Mouse (Mus musculus) heart, embryonic 14.5 days (tissue): Measurements from ENCODE around the gene Arhgap31. TPM values are rescaled to one million over a fixed set of nuclear protein-coding genes. Genes with fewer than 3 reads are reported as not detected.

Experiments
- ATAC-seq: fragments of 200-750 bp; cut with Nextera tagmentation; 2 replicates; pipeline ENCODE4 v1.8.0; 2017; ENCODE audit warnings: low read depth, moderate TSS enrichment; ENCODE audit not compliant: insufficient number of reproducible peaks, insufficient read depth, low FRiP score
- H3K27ac ChIP-seq, 2 experiments: fragments of 200-500 bp in 1 of 2; fragments of 300-500 bp in 1 of 2; sonication (generic) in 1 of 2; replicated peaks in 1 of 2; 2 replicates each; pipeline ENCODE4 v1.5.1; 2012 to 2014; ENCODE audit warnings: low read depth in 2 of 2, low read length in 2 of 2, control low read depth in 1 of 2, mild to moderate bottlenecking in 1 of 2, mixed read lengths in 1 of 2; ENCODE audit not compliant: control insufficient read depth in 1 of 2, insufficient read depth in 1 of 2
- H3K27me3 ChIP-seq: fragments of 300-500 bp; sonication (generic); 2 replicates; pipeline ENCODE4 v1.6.1; 2014; ENCODE audit warnings: mild to moderate bottlenecking, low read length, control low read depth; ENCODE audit not compliant: control insufficient read depth, insufficient read depth
- H3K36me3 ChIP-seq: fragments of 300-500 bp; sonication (generic); 2 replicates; pipeline ENCODE4 v1.6.1; 2014; ENCODE audit warnings: mild to moderate bottlenecking, control low read depth, low read length, mixed read lengths; ENCODE audit not compliant: control insufficient read depth, insufficient read depth
- H3K4me1 ChIP-seq, 2 experiments: fragments of 200-500 bp in 1 of 2; fragments of 300-500 bp in 1 of 2; sonication (generic) in 1 of 2; 2 replicates each; pipeline ENCODE4 v1.6.1; 2012 to 2014; ENCODE audit warnings: low read length in 2 of 2, control low read depth in 1 of 2, mixed read lengths in 1 of 2; ENCODE audit not compliant: control insufficient read depth in 2 of 2, insufficient read depth in 2 of 2
- H3K4me2 ChIP-seq: fragments of 300-500 bp; sonication (generic); 2 replicates; pipeline ENCODE4 v1.6.1; 2014; ENCODE audit warnings: mild to moderate bottlenecking, low read length
- H3K4me3 ChIP-seq, 2 experiments: fragments of 200-500 bp in 1 of 2; fragments of 300-500 bp in 1 of 2; sonication (generic) in 1 of 2; 2 replicates each; pipeline ENCODE4 v1.5.1; 2012 to 2014; ENCODE audit warnings: low read length in 2 of 2, mild to moderate bottlenecking in 2 of 2, control low read depth in 1 of 2, low read depth in 1 of 2, moderate library complexity in 1 of 2; ENCODE audit not compliant: control insufficient read depth in 1 of 2, insufficient read depth in 1 of 2
- H3K9ac ChIP-seq: fragments of 300-500 bp; sonication (generic); 2 replicates; pipeline ENCODE4 v1.6.1; 2014; ENCODE audit warnings: mild to moderate bottlenecking, low read length
- H3K9me3 ChIP-seq: fragments of 300-500 bp; sonication (generic); 2 replicates; pipeline ENCODE4 v1.6.1; 2016; ENCODE audit warnings: low read length, control low read depth; ENCODE audit not compliant: control insufficient read depth
- WGBS: fragments of 180-500 bp; shearing (Covaris S2); extraction: QIAGEN DNeasy Blood & Tissue Kit; methylation state at CpG from one replicate; pipeline ENCODE4 v1.1.7; 2014; 5-methylcytosine and 5-hydroxymethylcytosine counted together
- polyA plus RNA-seq: library from polyadenylated mRNA; unstranded; fragments of >200 nt; fragmentation: Nextera tagmentation; extraction: Ambion mirVana; gene quantifications from 2 replicates; pipeline ENCODE4 v1.2.1, GENCODE M21; 2014

Arhgap31 gene
- polyA plus RNA-seq, 1 experiment from 2014 or later, result 51.3 TPM

DNA sequence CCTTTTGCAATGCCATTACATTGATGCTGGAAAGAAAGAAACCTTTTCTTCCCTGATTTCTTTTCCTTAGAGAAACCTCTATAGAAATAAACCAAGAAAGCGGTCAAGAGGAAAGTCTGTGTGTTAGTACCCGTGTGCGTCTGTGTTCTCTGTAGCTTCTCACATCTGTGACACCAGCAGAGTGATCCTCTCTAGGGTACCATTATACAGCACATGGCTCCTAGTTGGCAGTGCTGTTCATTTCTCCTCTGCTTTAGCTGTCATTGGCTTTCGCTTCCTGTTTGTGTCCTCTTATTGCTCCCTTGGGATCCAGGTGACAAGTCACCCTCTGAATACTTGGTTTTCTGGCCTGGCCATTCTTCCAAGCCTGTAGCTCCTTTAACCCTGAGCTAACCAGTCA is 125.5 kb downstream of the Arhgap31 start:
- no peak for ATAC-seq
- Histone ChIP-seq H3K4me1 (no peaks in the 10 kb centered on the region), H3K27ac (no peak overlapping the region), H3K27me3 (no peaks in the 10 kb centered on the region), H3K9me3 (no peaks in the 10 kb centered on the region), H3K4me3 (no peak overlapping the region), H3K9ac (no peak overlapping the region), H3K36me3 (peaks cover 95% of the 10 kb centered on the region), H3K4me2 (no peak overlapping the region)
- WGBS, result 93% methylated on average over 4 of the region's 4 CpGs

DNA sequence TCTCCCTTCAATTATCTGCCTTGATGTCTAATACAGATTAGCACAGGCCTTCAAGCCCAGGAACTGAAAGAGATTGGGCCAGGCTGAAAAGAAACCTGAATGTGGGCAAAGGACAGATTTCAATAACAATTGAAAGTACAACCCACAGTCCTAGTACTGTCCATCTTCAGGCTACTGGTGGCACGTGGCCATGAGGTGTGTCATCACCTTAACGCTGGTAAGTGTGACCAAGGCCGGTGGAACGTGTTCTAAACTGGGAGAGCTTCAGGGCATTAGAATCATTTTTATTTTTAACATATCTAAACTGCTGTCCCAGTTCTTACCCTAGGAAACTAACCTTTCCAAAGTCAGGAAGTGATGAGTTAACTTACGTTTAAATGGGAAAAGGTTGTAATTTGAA is 125.9 kb downstream of the Arhgap31 start:
- no peak for ATAC-seq
- Histone ChIP-seq H3K27me3 (no peaks in the 10 kb centered on the region), H3K9me3 (no peaks in the 10 kb centered on the region), H3K4me1 (no peaks in the 10 kb centered on the region), H3K9ac (no peak overlapping the region), H3K4me3 (no peak overlapping the region), H3K4me2 (no peak overlapping the region), H3K27ac (no peak overlapping the region), H3K36me3 (peaks cover 95% of the 10 kb centered on the region)
- 52% methylated on average over 5 of the region's 5 CpGs for WGBS

DNA sequence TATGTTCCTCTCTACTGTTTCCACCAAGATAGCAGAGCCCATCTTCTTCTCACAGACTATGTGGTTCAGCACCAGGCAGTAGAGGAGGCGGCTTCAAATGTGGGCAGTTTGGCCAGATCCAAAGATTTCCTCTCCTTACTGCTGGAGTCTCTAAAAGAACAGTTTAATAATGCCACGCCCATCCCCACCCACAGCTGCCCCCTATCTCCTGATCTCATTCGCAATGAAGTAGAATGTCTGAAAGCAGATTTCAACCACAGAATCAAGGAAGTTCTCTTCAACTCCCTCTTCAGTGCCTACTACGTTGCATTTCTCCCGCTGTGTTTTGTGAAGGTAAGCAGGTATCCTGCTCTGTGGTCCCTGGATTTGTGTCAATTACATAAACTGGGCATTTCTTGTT is 127.9 kb downstream of the Arhgap31 start:
- Histone ChIP-seq H3K36me3 (peaks cover 96% of the 10 kb centered on the region), H3K4me3 (no peak overlapping the region)

DNA sequence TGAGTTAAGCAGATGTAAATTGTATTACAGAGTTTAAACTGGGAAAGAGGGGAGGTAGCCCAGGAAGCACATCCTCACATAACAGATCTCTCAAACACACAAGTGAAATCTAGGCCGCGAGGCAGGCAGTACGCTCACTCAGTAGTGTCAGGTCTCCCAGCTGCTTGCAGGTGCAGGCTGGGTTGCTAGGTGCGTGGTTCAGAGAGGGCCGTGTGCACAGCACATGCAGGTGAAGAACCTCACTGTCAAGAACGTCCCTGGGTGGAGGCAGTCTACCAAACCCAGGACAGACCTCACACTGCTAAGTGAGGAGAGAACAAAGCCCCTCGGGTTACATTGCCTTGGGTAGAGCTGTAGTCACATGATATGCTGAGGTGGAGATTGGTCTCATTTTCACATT is 128.3 kb downstream of the Arhgap31 start:
- Histone ChIP-seq H3K36me3 (peaks cover 94% of the 10 kb centered on the region), H3K4me1 (no peaks in the 10 kb centered on the region), H3K27ac (no peak overlapping the region), H3K4me3 (no peak overlapping the region), H3K27me3 (no peaks in the 10 kb centered on the region), H3K4me2 (no peak overlapping the region), H3K9ac (no peak overlapping the region), H3K9me3 (no peaks in the 10 kb centered on the region)
- WGBS, result 86% methylated on average over 7 of the region's 7 CpGs
- ATAC-seq, result no peak

More for the DNA sequence above, 127.9 kb downstream of the Arhgap31 start:
- Histone ChIP-seq H3K4me1 (no peaks in the 10 kb centered on the region), H3K9me3 (no peaks in the 10 kb centered on the region), H3K9ac (no peak overlapping the region), H3K4me2 (no peak overlapping the region), H3K27ac (no peak overlapping the region), H3K27me3 (no peaks in the 10 kb centered on the region)
- 89% methylated on average over 5 of the region's 5 CpGs for WGBS
- ATAC-seq, result no peak

DNA sequence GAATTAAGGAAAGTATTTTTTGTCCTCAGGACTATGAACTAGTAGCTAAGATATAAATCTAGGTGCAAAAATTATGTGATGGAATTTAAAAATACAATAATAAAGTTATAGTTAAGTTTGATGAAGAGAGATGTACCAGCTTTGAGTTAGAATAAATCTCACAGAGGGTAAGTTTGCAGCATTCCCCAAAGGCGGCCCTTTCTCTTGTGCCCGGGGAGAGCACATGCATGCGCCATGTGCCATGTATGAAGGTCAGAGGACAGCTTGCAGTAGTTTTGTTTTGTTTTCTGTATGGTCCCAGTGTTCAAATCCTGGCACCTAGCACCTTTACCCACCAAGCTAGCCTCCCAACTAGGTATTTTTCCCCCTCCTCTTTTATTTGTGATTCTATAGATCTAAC is 141.6 kb downstream of the Arhgap31 start:
- peaks cover 81% of the 10 kb centered on the region for H3K36me3 ChIP-seq
- no peak for ATAC-seq
- no peak overlapping the region for H3K9ac ChIP-seq
- WGBS, result 94% methylated on average over 3 of the region's 3 CpGs
- H3K27me3 ChIP-seq, result no peaks in the 10 kb centered on the region
- H3K4me3 ChIP-seq, result no peak overlapping the region
- no peak overlapping the region for H3K27ac ChIP-seq
- no peaks in the 10 kb centered on the region for H3K4me1 ChIP-seq
- H3K4me2 ChIP-seq, result no peak overlapping the region
- H3K9me3 ChIP-seq, result no peaks in the 10 kb centered on the region

DNA sequence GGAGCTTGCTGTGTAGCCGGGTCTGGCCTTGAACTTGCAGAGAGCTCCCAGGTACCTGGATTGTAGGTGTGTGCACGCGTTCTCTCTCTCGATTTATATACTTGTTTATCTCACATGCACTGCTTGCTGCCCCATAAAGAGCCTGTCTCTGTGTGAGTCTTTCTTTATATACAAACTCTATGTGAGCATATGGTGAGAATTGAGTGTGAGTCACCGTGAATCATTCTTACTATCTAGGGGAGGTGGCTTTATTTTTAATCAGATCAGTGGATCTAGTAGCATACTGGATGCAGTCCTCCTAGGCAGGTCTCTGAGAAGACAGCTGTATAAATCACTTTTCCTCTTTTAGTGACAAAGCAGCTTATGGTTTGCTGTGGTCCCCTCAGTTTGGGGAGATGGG is 144.9 kb downstream of the Arhgap31 start:
- Histone ChIP-seq H3K27ac (no peak overlapping the region), H3K27me3 (no peaks in the 10 kb centered on the region), H3K4me1 (peaks cover 2 to 9% of the 10 kb centered on the region in 2 experiments; a peak in 2 of 4 replicates), H3K9me3 (no peaks in the 10 kb centered on the region), H3K36me3 (peaks cover 75% of the 10 kb centered on the region), H3K4me3 (no peak overlapping the region), H3K9ac (no peak overlapping the region), H3K4me2 (no peak overlapping the region)
- 94% methylated on average over 5 of the region's 5 CpGs for WGBS
- no peak for ATAC-seq

DNA sequence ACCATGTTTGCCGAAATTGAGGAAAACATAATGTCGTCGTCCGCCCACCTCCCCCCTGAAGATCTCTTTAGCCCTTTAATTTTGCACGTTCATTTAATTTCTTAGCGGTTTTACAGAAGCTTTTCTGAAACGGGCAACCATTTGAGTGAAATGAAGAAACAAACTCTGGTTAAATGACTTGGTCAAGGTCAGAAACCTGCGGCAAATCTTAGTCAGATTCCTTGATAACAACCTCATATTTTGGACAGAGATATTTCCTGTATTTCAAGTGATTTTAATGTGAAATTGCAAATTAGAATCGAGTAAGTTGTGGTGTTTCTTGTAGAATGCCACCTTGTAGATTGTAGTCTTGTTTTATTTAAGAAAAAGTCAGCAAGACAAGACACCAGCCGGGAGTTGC is 149.6 kb downstream of the Arhgap31 start:
- H3K27ac ChIP-seq, result peak overlapping the region in 1 of 2 experiments; percentile 84; a peak in 2 of 4 replicates
- peaks cover 2 to 9% of the 10 kb centered on the region in 2 experiments; a peak in 2 of 4 replicates for H3K4me1 ChIP-seq
- H3K9me3 ChIP-seq, result no peaks in the 10 kb centered on the region
- peak overlapping the region; percentile 92 to 94; a peak in 3 of 4 replicates for H3K4me3 ChIP-seq
- ATAC-seq, result no peak
- H3K27me3 ChIP-seq, result no peaks in the 10 kb centered on the region; the same call in 1 of the 2 replicates
- H3K4me2 ChIP-seq, result peak overlapping the region; percentile 82
- peak overlapping the region; percentile 88 for H3K9ac ChIP-seq
- peaks cover 33% of the 10 kb centered on the region for H3K36me3 ChIP-seq
- WGBS, result 22% methylated on average over 10 of the region's 10 CpGs

DNA sequence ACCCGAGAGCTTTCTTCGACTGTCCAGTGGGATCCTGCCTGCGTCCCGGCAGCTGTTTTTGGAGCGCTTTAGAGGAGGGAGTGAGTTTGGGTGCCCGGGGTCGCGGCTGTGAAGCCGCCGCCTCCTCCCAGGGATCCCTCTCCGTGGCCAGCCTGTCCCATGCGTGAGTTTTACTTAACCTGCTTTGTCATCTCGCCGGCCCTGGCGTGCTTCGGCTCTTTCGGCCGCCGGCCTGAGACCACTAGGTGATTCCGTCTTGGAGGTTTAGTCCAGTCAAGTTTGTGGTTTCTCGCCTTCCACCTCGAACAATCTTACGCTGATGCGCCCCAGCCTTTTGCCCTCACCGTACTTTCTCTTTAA is 150.1 kb downstream of the Arhgap31 start:
- peaks cover 2 to 9% of the 10 kb centered on the region in 2 experiments; a peak in 2 of 4 replicates for H3K4me1 ChIP-seq
- H3K4me2 ChIP-seq, result peak overlapping the region; percentile 82
- ATAC-seq, result peak; percentile 62; the same call in 1 of the 2 replicates
- 0% methylated on average over 25 of the region's 25 CpGs for WGBS
- H3K9me3 ChIP-seq, result no peaks in the 10 kb centered on the region
- H3K27ac ChIP-seq, result peak overlapping the region; percentile 76 to 84
- peaks cover 28% of the 10 kb centered on the region for H3K36me3 ChIP-seq
- H3K4me3 ChIP-seq, result peak overlapping the region; percentile 92 to 94
- no peaks in the 10 kb centered on the region; the same call in 1 of the 2 replicates for H3K27me3 ChIP-seq
- peak overlapping the region; percentile 88 for H3K9ac ChIP-seq
